Mouse (Mus musculus) lung, postnatal 0 days (tissue): ENCODE data around the gene Gm20388.
A peak's percentile ranks its signal among the peaks of the same experiment; 100 is the strongest.

Experiments
- CTCF ChIP-seq: IDR thresholded peaks from 2 replicates; pipeline ENCODE4 v1.5.1; 2016; ENCODE audit warnings: antibody characterized with exemption, mild to moderate bottlenecking
- EP300 ChIP-seq: IDR thresholded peaks from 2 replicates; pipeline ENCODE4 v1.6.1; 2016; ENCODE audit warnings: antibody characterized with exemption, mild to moderate bottlenecking, control low read depth

DNA sequence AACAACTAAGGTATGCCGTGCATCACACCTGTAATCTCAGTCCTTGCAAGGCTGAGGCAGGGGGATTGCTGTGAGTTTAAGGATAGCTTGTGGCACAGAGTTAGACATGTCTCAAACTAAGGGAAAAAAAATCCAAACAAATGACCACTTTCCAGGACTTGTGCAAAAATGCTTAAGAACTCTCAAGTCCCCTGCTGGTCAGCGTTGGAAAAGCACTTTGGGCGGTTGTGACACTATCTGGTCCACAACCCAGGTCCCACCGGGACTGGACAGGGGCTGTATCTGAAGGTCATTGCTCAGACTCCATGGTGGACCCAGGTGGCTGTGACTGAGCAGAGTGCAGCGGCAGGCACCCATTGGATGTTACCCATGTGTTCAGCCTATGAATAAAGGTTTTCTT is 1219.9 kb downstream of the Gm20388 start:
- TF ChIP-seq CTCF (peak; percentile 75), EP300 (no peak)
